Mouse (Mus musculus) testis, adult 2 months (tissue): Measurements from ENCODE around the gene Foxc2. TPM values are rescaled to one million over a fixed set of nuclear protein-coding genes. Genes with fewer than 3 reads are reported as not detected.
A peak's percentile ranks its signal among the peaks of the same experiment; 100 is the strongest.

Experiments used
- H3K27ac ChIP-seq: fragments of 200-500 bp; 2 replicates; pipeline ENCODE4 v1.5.1; 2012; ENCODE audit warnings: low read depth, low read length; ENCODE audit not compliant: control insufficient read depth, insufficient read depth
- H3K27me3 ChIP-seq: fragments of 200-500 bp; 2 replicates; pipeline ENCODE4 v1.6.1; 2012; ENCODE audit warnings: mild to moderate bottlenecking, low read length, moderate library complexity; ENCODE audit not compliant: control insufficient read depth, insufficient read depth
- H3K36me3 ChIP-seq: fragments of 200-500 bp; 2 replicates; pipeline ENCODE4 v1.6.1; 2012; ENCODE audit warnings: mild to moderate bottlenecking, low read length; ENCODE audit not compliant: control insufficient read depth, insufficient read depth
- H3K4me1 ChIP-seq: fragments of 200-500 bp; 2 replicates; pipeline ENCODE4 v1.6.1; 2012; ENCODE audit warnings: low read length; ENCODE audit not compliant: control insufficient read depth, insufficient read depth
- H3K4me3 ChIP-seq: fragments of 200-500 bp; 2 replicates; pipeline ENCODE4 v1.5.1; 2012; ENCODE audit warnings: low read depth, mild to moderate bottlenecking, low read length, moderate library complexity, mixed read lengths; ENCODE audit not compliant: control insufficient read depth
- CTCF ChIP-seq: fragments of 200-500 bp; IDR thresholded peaks from 2 replicates; pipeline ENCODE4 v1.5.1; 2012; ENCODE audit warnings: low read depth, mild to moderate bottlenecking, inconsistent platforms, low read length, moderate library complexity; ENCODE audit not compliant: control insufficient read depth, insufficient read depth, insufficient replicate concordance
- POLR2A ChIP-seq: fragments of 200-500 bp; IDR thresholded peaks from 2 replicates; pipeline ENCODE4 v1.6.1; 2012; ENCODE audit warnings: low read depth, mild to moderate bottlenecking, inconsistent platforms, low read length, moderate library complexity; ENCODE audit not compliant: control insufficient read depth
- polyA plus RNA-seq: library from polyadenylated mRNA; depleted of rRNA; stranded (reverse); fragments of >200 nt; gene quantifications from 2 replicates; pipeline ENCODE4 v1.2.3, GENCODE M21; 2012

The Foxc2 gene
- polyA plus RNA-seq, 1 experiment, result 0.20 TPM

- Histone ChIP-seq H3K27me3 (peaks cover 3% of the 10 kb centered on the region; the same call in 1 of the 2 replicates), H3K4me1 (peaks cover 16% of the 10 kb centered on the region), H3K27ac (no peak overlapping the region), H3K36me3 (no peaks in the 10 kb centered on the region), H3K4me3 (no peak overlapping the region)
- TF ChIP-seq CTCF (no peak), POLR2A (no peak)
Measured at GRCm38 (mm10) chr8:121088281-121088680, 27.7 kb upstream of the Foxc2 start.

- no peak for TF ChIP-seq CTCF
- TF ChIP-seq POLR2A, result no peak
- H3K36me3 ChIP-seq, result no peaks in the 10 kb centered on the region
- peaks cover 3% of the 10 kb centered on the region; the same call in 1 of the 2 replicates for H3K27me3 ChIP-seq
- peaks cover 20% of the 10 kb centered on the region for H3K4me1 ChIP-seq
- H3K4me3 ChIP-seq, result no peak overlapping the region
- H3K27ac ChIP-seq, result no peak overlapping the region
Measured at GRCm38 (mm10) chr8:121088871-121089630, 26.9 kb upstream of the Foxc2 start.

DNA sequence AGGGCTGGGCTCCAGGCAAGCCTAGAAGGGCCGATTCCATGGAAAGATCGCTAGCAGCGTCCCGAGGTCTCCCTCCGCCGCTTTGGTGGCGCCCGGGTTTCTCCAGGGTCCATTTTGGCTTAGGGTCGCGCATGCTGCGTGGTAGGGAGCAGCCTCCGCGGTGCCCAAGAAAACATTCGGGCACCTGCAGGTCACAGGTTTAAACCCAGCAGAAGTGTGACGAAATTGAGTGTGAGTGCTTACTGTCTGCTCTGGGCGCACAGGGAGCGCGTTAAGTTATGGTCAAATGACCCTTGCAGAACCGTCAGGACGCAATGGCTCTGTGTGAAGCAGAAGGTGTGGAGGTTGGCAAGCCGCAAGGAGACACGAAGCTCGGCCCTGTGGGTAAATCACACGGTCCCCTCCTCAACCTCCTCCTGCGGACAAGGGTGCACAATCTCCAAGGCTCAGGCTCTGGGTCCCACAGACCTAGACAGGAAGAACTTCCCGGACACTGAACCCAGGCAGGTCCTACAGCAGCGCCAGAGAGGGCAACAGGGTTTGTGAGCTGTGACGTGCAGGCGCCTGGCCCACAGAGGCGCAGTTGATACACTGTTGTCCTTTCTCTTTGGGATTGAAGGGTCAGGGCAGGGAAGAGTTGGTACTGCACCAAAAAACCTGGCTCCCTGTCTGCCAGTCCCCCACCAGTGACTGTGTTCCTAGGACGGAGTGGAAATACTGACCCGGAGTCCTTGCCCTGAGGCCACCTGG lies 26.2 kb upstream of the Foxc2 start:
- Histone ChIP-seq H3K4me1 (peaks cover 16% of the 10 kb centered on the region), H3K36me3 (no peaks in the 10 kb centered on the region), H3K27ac (no peak overlapping the region), H3K27me3 (peaks cover 3% of the 10 kb centered on the region; the same call in 1 of the 2 replicates), H3K4me3 (no peak overlapping the region)
- TF ChIP-seq CTCF (no peak), POLR2A (no peak)

DNA sequence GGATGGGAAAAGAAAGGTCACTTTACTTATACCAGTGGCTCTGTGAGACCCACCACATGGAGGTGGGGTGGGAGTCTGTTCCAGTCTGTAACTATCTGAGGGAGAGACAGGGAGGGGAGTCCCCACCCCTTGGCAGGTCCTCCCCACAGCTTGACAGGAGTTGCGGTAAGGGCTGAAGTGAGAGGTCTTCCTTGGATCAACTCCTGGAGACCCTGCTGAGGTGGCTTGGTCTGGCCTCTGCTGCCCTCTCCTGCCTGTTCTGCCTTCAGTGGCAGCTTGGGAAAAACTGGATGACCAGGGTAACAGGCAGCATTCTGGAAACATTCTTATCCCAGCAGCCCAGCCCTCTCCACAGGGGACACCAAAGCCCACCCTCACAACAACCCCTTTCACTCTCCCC lies 25.3 kb upstream of the Foxc2 start:
- Histone ChIP-seq H3K27me3 (peaks cover 3% of the 10 kb centered on the region; the same call in 1 of the 2 replicates), H3K4me3 (no peak overlapping the region), H3K27ac (no peak overlapping the region), H3K36me3 (no peaks in the 10 kb centered on the region), H3K4me1 (peaks cover 16% of the 10 kb centered on the region)
- TF ChIP-seq CTCF, result no peak
- no peak for TF ChIP-seq POLR2A

- Histone ChIP-seq H3K27me3 (peaks cover 3% of the 10 kb centered on the region; the same call in 1 of the 2 replicates), H3K4me1 (peaks cover 16% of the 10 kb centered on the region), H3K27ac (no peak overlapping the region), H3K4me3 (0 out of 2 replicates have a peak overlapping the region, but pooled peaks have one; percentile 19), H3K36me3 (no peaks in the 10 kb centered on the region)
- TF ChIP-seq CTCF, result no peak
- no peak for TF ChIP-seq POLR2A
Measured at GRCm38 (mm10) chr8:121092141-121092540, 23.8 kb upstream of the Foxc2 start.

DNA sequence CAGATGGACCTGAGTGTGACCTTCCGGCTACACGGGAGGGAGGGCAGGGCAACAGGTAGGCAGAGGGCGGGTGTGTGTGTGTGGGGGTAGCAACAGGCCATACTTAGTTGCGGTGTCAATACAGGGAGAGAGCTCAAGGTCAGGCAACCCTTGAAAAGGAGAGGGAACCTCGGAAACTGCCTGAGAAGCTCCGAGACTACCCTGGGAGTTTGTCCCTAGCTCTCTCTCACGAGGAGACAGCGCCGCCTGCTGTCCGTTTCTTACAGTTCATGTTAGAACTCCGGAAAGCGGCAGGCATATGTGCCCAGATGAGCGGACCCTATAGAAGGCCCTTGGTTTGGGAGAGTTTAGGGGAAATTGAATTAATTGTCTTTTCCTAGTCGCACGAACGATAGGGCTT lies 23.3 kb upstream of the Foxc2 start:
- peaks cover 3% of the 10 kb centered on the region; the same call in 1 of the 2 replicates for H3K27me3 ChIP-seq
- TF ChIP-seq POLR2A, result no peak
- TF ChIP-seq CTCF, result peak; percentile 87; the same call in 1 of the 2 replicates
- peak overlapping the region; percentile 37 for H3K4me3 ChIP-seq
- H3K36me3 ChIP-seq, result no peaks in the 10 kb centered on the region
- H3K4me1 ChIP-seq, result peaks cover 16% of the 10 kb centered on the region
- H3K27ac ChIP-seq, result no peak overlapping the region

GRCm38 (mm10) chr8:121093496-121093895 lies 22.5 kb upstream of the Foxc2 start:
- no peak for TF ChIP-seq POLR2A
- TF ChIP-seq CTCF, result no peak
- H3K27ac ChIP-seq, result no peak overlapping the region
- peak overlapping the region; percentile 30; the same call in 1 of the 2 replicates for H3K4me3 ChIP-seq
- no peaks in the 10 kb centered on the region for H3K36me3 ChIP-seq
- H3K27me3 ChIP-seq, result peaks cover 3% of the 10 kb centered on the region; the same call in 1 of the 2 replicates
- H3K4me1 ChIP-seq, result peaks cover 16% of the 10 kb centered on the region
